Mouse (Mus musculus): ENCODE data around the gene Acbd6.

GRCm38 (mm10) chr1:155700886-155701285, 143.0 kb downstream of the Acbd6 start:
- TF ChIP-seq ZC3H11A (IDR thresholded peaks at IDR 0.05; ENCODE audit: borderline replicate concordance, low read depth, low read length) (no peak), HCFC1 (IDR thresholded peaks at IDR 0.05; ENCODE audit: borderline replicate concordance, insufficient read depth, low read length) (no peak), ZNF384 (IDR thresholded peaks at IDR 0.05; ENCODE audit: low read depth, low read length) (no peak), MAFK (IDR thresholded peaks at IDR 0.05; ENCODE audit: insufficient read depth, low read depth, low read length) (no peak)
